Mouse (Mus musculus): ENCODE data around the gene 1700012A03Rik.

DNA sequence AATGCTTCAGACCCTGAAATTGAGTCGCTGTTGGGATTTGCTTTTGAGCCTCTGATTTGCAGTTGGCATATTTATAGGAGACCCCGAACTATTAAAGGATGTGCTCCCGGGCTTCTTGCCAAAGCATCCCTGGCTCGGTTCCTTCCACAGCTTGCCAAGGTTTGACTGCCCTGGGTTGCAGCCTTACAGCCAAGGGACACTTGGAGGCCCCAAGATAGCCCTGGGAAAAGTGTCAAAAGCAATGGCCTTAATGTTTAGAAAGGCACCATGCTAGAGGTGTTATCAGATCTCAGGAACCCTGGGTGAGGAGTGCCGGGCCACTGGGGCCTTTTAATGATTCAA lies 32.0 kb upstream of the 1700012A03Rik start:
- TF ChIP-seq GATA1 (IDR thresholded peaks at IDR 0.05; ENCODE audit: borderline replicate concordance, low read length): no peak
- no peak for TF ChIP-seq FLI1 (IDR thresholded peaks at IDR 0.05; ENCODE audit: low read length)

All from megakaryocyte, embryonic 14.5 days (primary cell).